Mouse (Mus musculus) adrenal gland, adult 2 months (tissue): ENCODE results near the gene Pik3c2b. TPM values are rescaled to one million over a fixed set of nuclear protein-coding genes. Genes with fewer than 3 reads are reported as not detected.

Experiments
- DNase-seq: peaks from one replicate; pipeline ENCODE4 v3.0.0; 2021
- polyA plus RNA-seq: library from polyadenylated mRNA; depleted of rRNA; stranded (reverse); fragments of >200 nt; gene quantifications from 2 replicates; pipeline ENCODE4 v1.2.3, GENCODE M21; 2012; rRNA removed
- total RNA-seq, 2 experiments: library from RNA; stranded (reverse); gene quantifications; 2 replicates each; pipeline ENCODE4 v1.2.3; 2021

Gene Pik3c2b
- total and polyA plus RNA-seq, 3 experiments = 4.6 to 7.2 (median 6.5) TPM

- DNase-seq = peak; percentile 38
Observed at GRCm38 (mm10) chr1:133134881-133135280, 89.4 kb downstream of the Pik3c2b start.

- no peak for DNase-seq
Observed at GRCm38 (mm10) chr1:133135808-133136207, 90.3 kb downstream of the Pik3c2b start.

GRCm38 (mm10) chr1:133138401-133138800 is 92.9 kb downstream of the Pik3c2b start:
- DNase-seq = no peak

DNA sequence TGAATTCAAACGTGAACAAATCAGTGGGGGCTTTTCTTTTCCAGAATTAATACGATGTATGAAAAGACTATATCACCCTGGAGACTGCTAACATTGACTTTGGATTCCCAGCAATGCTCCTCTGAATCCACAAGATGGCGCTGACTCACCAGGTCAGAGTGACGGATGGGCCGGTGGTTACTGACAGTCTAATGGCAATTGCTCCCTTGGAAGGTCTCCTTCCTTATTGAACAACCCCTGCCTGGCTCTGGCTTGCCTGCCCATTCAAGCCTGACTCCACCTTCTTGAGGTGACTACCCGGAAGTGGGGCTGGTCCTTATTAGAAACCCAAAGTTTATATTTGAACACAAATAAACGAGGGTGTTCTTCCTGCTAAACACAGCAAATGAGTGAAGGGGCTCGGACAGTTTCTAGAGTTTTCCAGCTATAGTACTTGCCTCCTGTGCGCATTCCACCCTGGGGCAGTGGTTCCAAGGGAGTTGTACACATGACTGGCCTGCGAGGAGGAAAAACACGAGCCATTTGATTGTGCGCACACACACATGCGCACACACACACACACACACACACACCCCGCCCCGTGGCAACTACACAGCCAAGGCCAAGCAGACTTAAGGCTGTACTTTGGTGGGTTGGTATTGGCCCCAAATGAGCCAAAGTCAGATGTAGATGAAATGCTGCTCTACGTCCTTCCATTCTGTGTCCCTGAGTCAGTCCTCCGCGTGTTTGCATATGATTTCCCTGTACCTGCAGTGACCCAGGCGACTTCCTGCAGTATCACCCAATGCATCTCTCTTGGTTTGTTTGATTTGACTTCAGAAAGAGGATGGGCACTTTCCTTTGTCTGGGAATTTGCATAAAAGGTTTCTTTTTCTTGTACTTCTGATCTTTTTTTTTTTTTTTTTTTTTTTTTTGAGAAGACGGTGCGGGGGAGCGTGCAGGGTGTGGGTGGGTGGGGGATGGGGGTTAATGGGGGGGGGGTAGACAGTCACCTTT is 100.8 kb downstream of the Pik3c2b start:
- DNase-seq = peak; percentile 53

DNA sequence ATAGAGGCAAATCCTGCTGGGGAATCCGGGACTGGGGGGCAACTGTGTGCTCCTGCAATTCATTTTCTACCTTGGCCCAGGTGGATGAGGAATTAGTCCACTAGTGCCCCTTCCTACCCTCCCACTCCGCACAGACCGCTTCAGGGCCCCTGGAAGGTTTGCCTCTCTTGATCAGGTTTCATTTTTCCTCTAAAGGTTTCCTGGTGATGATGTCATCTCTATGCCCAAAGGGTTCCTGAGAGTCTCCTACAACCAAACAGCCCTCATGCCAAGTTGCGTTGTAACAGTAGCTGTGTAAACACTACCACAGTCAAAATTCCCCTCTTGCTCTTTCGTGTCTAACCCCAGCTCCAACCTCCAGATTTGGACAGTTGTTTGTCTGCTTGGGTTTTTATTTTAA is 101.9 kb downstream of the Pik3c2b start:
- DNase-seq = no peak

GRCm38 (mm10) chr1:133148122-133148521 is 102.7 kb downstream of the Pik3c2b start:
- DNase-seq = no peak

GRCm38 (mm10) chr1:133150556-133150955 is 105.1 kb downstream of the Pik3c2b start:
- DNase-seq = no peak

- no peak for DNase-seq
Observed at GRCm38 (mm10) chr1:133152213-133152612, 106.7 kb downstream of the Pik3c2b start.

- DNase-seq = no peak
Observed at GRCm38 (mm10) chr1:133155270-133155669, 109.8 kb downstream of the Pik3c2b start.

Other genes starting within 250 kb of the Pik3c2b start
- 10 to 100 TPM in 1 of 2 experiments, 1 to 10 TPM in 1; 5.3 to 25.9 TPM for gene Lrrn2, start 165.4 kb upstream of the Pik3c2b start, total RNA-seq
- gene Lrrn2, start 165.4 kb upstream of the Pik3c2b start, polyA plus RNA-seq = 15.4 and 18.2 TPM in 2 replicates
- gene Mdm4, start 15.1 kb upstream of the Pik3c2b start, total RNA-seq = 10 to 100 TPM; 44.1 to 70.4 TPM
- 15.0 and 15.3 TPM in 2 replicates for gene Mdm4, start 15.1 kb upstream of the Pik3c2b start, polyA plus RNA-seq
- 10 to 100 TPM; 89.6 to 90.2 TPM for gene Ppp1r15b, start 85.5 kb downstream of the Pik3c2b start, total RNA-seq
- gene Ppp1r15b, start 85.5 kb downstream of the Pik3c2b start, polyA plus RNA-seq = 34.1 and 40.4 TPM in 2 replicates
- 10 to 100 TPM; 10.3 to 22.6 TPM for gene Plekha6, start 118.5 kb downstream of the Pik3c2b start, total RNA-seq
- 16.9 and 22.5 TPM in 2 replicates for gene Plekha6, start 118.5 kb downstream of the Pik3c2b start, polyA plus RNA-seq